Comparison of ENCODE assay signal across 10 mouse cellular contexts in genomic region chr1:87658063-87658462, GRCm38 (mm10). TPM values are rescaled to one million over a fixed set of nuclear protein-coding genes. Genes with fewer than 3 reads are reported as not detected.
A peak's percentile ranks its signal among the peaks of the same experiment; 100 is the strongest.
DNase-seq lines count a peak whose midpoint lies in the region; TF ChIP-seq lines count a peak whose summit lies in the region.
"Had no signal": no experiment of that assay in that cellular context is flagged by ENCODE, and none has a peak within 500 bp of the region (broad histone marks: within the 10 kb centered on the region; RNA-seq: fewer than 3 reads in every experiment).

No protein-coding gene starts in this region.

- H3K4me1 ChIP-seq in ES-E14 (ENCODE audit: control insufficient read depth in 2 of 2, insufficient read depth in 2 of 2, low read length in 2 of 2, poor library complexity in 1 of 2) = peaks cover 2 to 32% of the 10 kb centered on the region in 2 experiments; a peak in 3 of 4 replicates

- in situ Hi-C loops in ES-E14 (cut with MboI; ENCODE audit: low sequenced_read_pairs in 2 of 2, unreplicated experiment in 2 of 2) = no loop called here

- intact Hi-C loops in left cerebral cortex, postnatal 14 days (cut with DNase I) = no loop called here
- intact Hi-C loops in left cerebral cortex, postnatal 10 days (cut with DNase I) = no loop called here

- no peaks in the 10 kb centered on the region for H3K9me3 ChIP-seq in ES-E14 (ENCODE audit: control insufficient read depth, insufficient read depth, low read depth, low read length)
- H3K9me3 ChIP-seq: neural tube, embryonic 13.5 days had no signal

- WGBS in macrophage (ENCODE audit: missing documents) = 7% methylated on average over 3 of the region's 3 CpGs

- H3K36me3 ChIP-seq in ES-E14 (ENCODE audit: control insufficient read depth, insufficient read depth, low read length, poor library complexity, severe bottlenecking) (no peaks in the 10 kb centered on the region), macrophage (ENCODE audit: inconsistent target) (peaks cover 21% of the 10 kb centered on the region; the same call in 1 of the 2 replicates)
- H3K36me3 ChIP-seq: neural tube, embryonic 13.5 days had no signal

- H3K9ac ChIP-seq in ES-E14 (ENCODE audit: insufficient read depth, low read depth, low read length, poor library complexity, severe bottlenecking) = peak overlapping the region; percentile 43; the same call in 1 of the 2 replicates
- H3K9ac ChIP-seq: neural tube, embryonic 13.5 days had no signal

- H3K4me3 ChIP-seq in ES-E14 (ENCODE audit: insufficient read depth in 1 of 2, low read depth in 1 of 2, low read length in 2 of 2, poor library complexity in 1 of 2, severe bottlenecking in 1 of 2) (no peak overlapping the region), macrophage (ENCODE audit: inconsistent target) (no peak overlapping the region)
- H3K4me3 ChIP-seq: neural tube, embryonic 13.5 days had no signal

- DNase-seq in adrenal gland, postnatal 14 days = peak; percentile 11
- DNase-seq in adrenal gland, postnatal 4 days (ENCODE audit: low spot score in 2 of 2) = no peak
- peak; percentile 40 to 45 for DNase-seq in left cerebral cortex, postnatal 14 days (ENCODE audit: low spot score in 2 of 2)
- no peak for DNase-seq in left cerebral cortex, postnatal 10 days (ENCODE audit: extremely low spot score in 1 of 2, low spot score in 2 of 2)
- no peak for DNase-seq in ES-E14 (ENCODE audit: low read depth, low spot score)
- no peak for DNase-seq in kidney, adult 11 months
- DNase-seq in thymus, postnatal 0 days (ENCODE audit: low spot score) = no peak
- DNase-seq: lung, adult 2 months had no signal

- peaks cover 92% of the 10 kb centered on the region for H3K79me2 ChIP-seq in macrophage (ENCODE audit: inconsistent target)

- no peak overlapping the region for H3K27ac ChIP-seq in ES-E14 (ENCODE audit: insufficient read depth, low read depth, low read length, poor library complexity, severe bottlenecking)
- H3K27ac ChIP-seq in macrophage = peak overlapping the region; percentile 93
- H3K27ac ChIP-seq: neural tube, embryonic 13.5 days had no signal

TF ChIP-seq in ES-E14, 5 proteins besides CTCF, POLR2A, EP300 and RAD21:
- TF ChIP-seq ZC3H11A (IDR thresholded peaks at IDR 0.05; ENCODE audit: borderline replicate concordance, low read depth, low read length) (no peak), ZNF384 (IDR thresholded peaks at IDR 0.05; ENCODE audit: low read depth, low read length) (no peak), MAFK (IDR thresholded peaks at IDR 0.05; ENCODE audit: insufficient read depth, low read depth, low read length) (no peak), CHD2 (IDR thresholded peaks at IDR 0.05; ENCODE audit: low read depth, low read length) (no peak), HCFC1 (IDR thresholded peaks at IDR 0.05; ENCODE audit: borderline replicate concordance, insufficient read depth, low read length) (no peak)

RNA-seq across cellular contexts. Expression of gene Inpp5d, which starts 38.0 kb away (rescaled TPM):
- total RNA-seq in adrenal gland, postnatal 14 days (2021) = 13.2 and 34.2 TPM in 2 replicates
- total RNA-seq in adrenal gland, postnatal 4 days (2021) = 10 to 100 TPM; 21.5 to 22.3 TPM
- 10 to 100 TPM; 21.7 to 22.1 TPM for total RNA-seq in left cerebral cortex, postnatal 14 days (2021)
- 10 to 100 TPM; 14.1 to 17.8 TPM for total RNA-seq in left cerebral cortex, postnatal 10 days (2021)
- 39.5 and 52.4 TPM in 2 replicates for total RNA-seq in ES-E14 (2012; rRNA removed)
- total RNA-seq in macrophage (2018; cell fraction: chromatin; rRNA removed) = 100 to 1,000 TPM in 23 of 26 experiments, 10 to 100 TPM in 3; 27.7 to 953 (median 662) TPM
- total RNA-seq in macrophage (2018; cell fraction: cytosol; rRNA removed) = 100 to 1,000 TPM in 25 of 26 experiments, 10 to 100 TPM in 1; 98.1 to 214 (median 175) TPM
- 100 to 1,000 TPM in 22 of 26 experiments, 10 to 100 TPM in 4; 36.2 to 581 (median 315) TPM for total RNA-seq in macrophage (2018; cell fraction: nucleus; rRNA removed)
- 176 to 213 TPM (median 185 TPM) in 3 replicates for polyA plus RNA-seq in macrophage (2018)
- 41.0 and 43.6 TPM in 2 replicates for polyA plus RNA-seq in thymus, postnatal 0 days (2015; fragmentation: Nextera tagmentation; extraction: Ambion mirVana)

Comparison
In these comparisons a context has a peak if more than half of its experiments do, and no peak if none do; other contexts are left out.
1. DNase-seq: peak in adrenal gland, postnatal 14 days (single experiment) and left cerebral cortex, postnatal 14 days (2 of 2); none in adrenal gland, postnatal 4 days (0 of 2), left cerebral cortex, postnatal 10 days (0 of 2), ES-E14 (single experiment), kidney, adult 11 months (single experiment) and thymus, postnatal 0 days (single experiment).